Mouse (Mus musculus): ENCODE results near the gene Ppp6r3. TPM values are rescaled to one million over a fixed set of nuclear protein-coding genes. Genes with fewer than 3 reads are reported as not detected.
"Not testable (repeated sequence)": the region's sequence is repeated elsewhere in the genome, so short reads cannot be mapped to it uniquely, and the experiment has no call there.

The Ppp6r3 gene
- polyA plus RNA-seq, 1 experiment from 2014 or later = 75.5 TPM

DNA sequence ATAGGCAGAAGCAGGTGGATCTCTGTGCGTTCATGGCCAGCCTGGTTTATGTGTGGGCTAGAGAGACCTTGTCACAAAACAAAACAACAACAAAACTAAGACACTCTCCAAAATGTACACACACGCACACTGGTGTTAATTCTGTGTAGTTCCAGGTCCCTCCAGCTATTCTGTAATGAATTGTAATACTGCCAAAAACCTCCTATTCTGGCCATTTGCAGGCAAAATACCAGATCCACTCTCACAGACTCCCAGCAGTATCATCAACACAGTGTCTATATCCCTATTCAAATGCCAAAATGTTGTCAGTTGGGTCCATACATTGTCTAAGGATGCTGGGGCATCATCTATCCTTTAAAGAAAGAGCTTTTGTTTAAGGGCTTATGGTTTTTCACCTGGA lies 30.6 kb downstream of the Ppp6r3 start:
- ATAC-seq (ENCODE audit: insufficient number of reproducible peaks, insufficient read depth, low FRiP score, low TSS enrichment, low read depth) = no peak
- Histone ChIP-seq H3K4me2 (no peak overlapping the region), H3K27me3 (no peaks in the 10 kb centered on the region), H3K9me3 (no peaks in the 10 kb centered on the region), H3K4me3 (replicated peaks) (no peak overlapping the region), H3K36me3 (peaks cover 30% of the 10 kb centered on the region), H3K4me1 (replicated peaks) (no peaks in the 10 kb centered on the region), H3K27ac (no peak overlapping the region), H3K9ac (replicated peaks) (no peak overlapping the region)
- WGBS = 91% methylated on average over 2 of the region's 2 CpGs

- H3K9ac ChIP-seq (replicated peaks) = no peak overlapping the region
- H3K27ac ChIP-seq = no peak overlapping the region
- no peaks in the 10 kb centered on the region for H3K27me3 ChIP-seq
- no peaks in the 10 kb centered on the region for H3K9me3 ChIP-seq
- WGBS = 97% methylated on average over 4 of the region's 4 CpGs
- ATAC-seq (ENCODE audit: insufficient number of reproducible peaks, insufficient read depth, low FRiP score, low TSS enrichment, low read depth) = no peak
- peaks cover 41% of the 10 kb centered on the region for H3K36me3 ChIP-seq
- no peaks in the 10 kb centered on the region for H3K4me1 ChIP-seq (replicated peaks)
- no peak overlapping the region for H3K4me2 ChIP-seq
- H3K4me3 ChIP-seq (replicated peaks) = no peak overlapping the region
These were observed 33.0 kb downstream of the Ppp6r3 start for GRCm38 (mm10) chr19:3542591-3542990.

GRCm38 (mm10) chr19:3540997-3541396 lies 34.6 kb downstream of the Ppp6r3 start:
- Histone ChIP-seq H3K4me2 (no peak overlapping the region), H3K4me3 (replicated peaks) (no peak overlapping the region), H3K9me3 (no peaks in the 10 kb centered on the region), H3K9ac (replicated peaks) (no peak overlapping the region), H3K27me3 (no peaks in the 10 kb centered on the region), H3K27ac (no peak overlapping the region), H3K4me1 (replicated peaks) (no peaks in the 10 kb centered on the region), H3K36me3 (peaks cover 36% of the 10 kb centered on the region)
- WGBS = 96% methylated on average over 5 of the region's 5 CpGs
- ATAC-seq (ENCODE audit: insufficient number of reproducible peaks, insufficient read depth, low FRiP score, low TSS enrichment, low read depth) = no peak

DNA sequence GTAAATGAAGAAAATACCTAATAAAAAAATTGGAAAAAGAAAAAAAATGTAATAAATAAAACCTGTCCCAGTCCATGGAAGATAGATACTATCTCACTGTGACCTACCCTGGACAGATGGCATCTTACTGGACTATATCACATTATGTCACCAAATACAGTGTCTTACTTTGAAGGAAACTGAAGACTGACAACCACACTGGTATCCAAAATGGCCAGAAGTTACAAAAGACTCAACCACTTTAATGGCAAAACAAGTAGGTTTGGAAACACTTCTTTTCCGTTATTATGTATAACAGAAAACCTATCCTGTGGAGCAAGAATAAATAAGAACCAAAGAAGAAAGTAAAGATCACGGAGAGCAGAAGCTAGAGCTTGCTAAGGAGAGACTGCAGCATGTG lies 35.3 kb downstream of the Ppp6r3 start:
- 93% methylated on average over 2 of the region's 2 CpGs for WGBS
- Histone ChIP-seq H3K27ac (no peak overlapping the region), H3K4me1 (replicated peaks) (no peaks in the 10 kb centered on the region), H3K27me3 (no peaks in the 10 kb centered on the region), H3K4me2 (no peak overlapping the region), H3K4me3 (replicated peaks) (no peak overlapping the region), H3K9ac (replicated peaks) (no peak overlapping the region), H3K9me3 (no peaks in the 10 kb centered on the region), H3K36me3 (peaks cover 36% of the 10 kb centered on the region)
- no peak for ATAC-seq (ENCODE audit: insufficient number of reproducible peaks, insufficient read depth, low FRiP score, low TSS enrichment, low read depth)

GRCm38 (mm10) chr19:3539456-3539855 lies 36.1 kb downstream of the Ppp6r3 start:
- WGBS = 88% methylated on average over 5 of the region's 5 CpGs
- peaks cover 36% of the 10 kb centered on the region for H3K36me3 ChIP-seq

DNA sequence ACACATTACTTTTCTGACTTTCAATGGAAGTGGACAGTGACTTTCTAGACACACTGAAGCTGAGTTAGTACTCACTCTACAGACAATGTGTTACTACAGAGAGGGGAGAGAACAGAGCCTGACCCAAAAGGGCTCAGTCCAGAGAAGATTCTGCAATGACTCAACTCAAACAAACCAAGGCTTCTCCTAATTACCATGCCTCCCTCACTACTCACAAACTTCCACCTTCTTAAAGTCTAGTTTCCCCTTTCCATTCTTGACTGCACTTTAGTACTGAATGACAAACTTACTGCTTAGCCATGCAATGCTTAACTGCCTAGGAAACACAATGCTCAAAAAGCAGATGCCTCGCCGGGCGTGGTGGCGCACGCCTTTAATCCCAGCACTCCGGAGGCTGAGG lies 37.9 kb downstream of the Ppp6r3 start:
- Histone ChIP-seq H3K9ac (replicated peaks) (no peak overlapping the region), H3K36me3 (peaks cover 25% of the 10 kb centered on the region), H3K4me2 (no peak overlapping the region), H3K27me3 (no peaks in the 10 kb centered on the region), H3K27ac (no peak overlapping the region), H3K4me3 (replicated peaks) (no peak overlapping the region), H3K4me1 (replicated peaks) (no peaks in the 10 kb centered on the region), H3K9me3 (no peaks in the 10 kb centered on the region)
- WGBS = over 99% methylated on average over 6 of the region's 6 CpGs
- no peak for ATAC-seq (ENCODE audit: insufficient number of reproducible peaks, insufficient read depth, low FRiP score, low TSS enrichment, low read depth)

More at GRCm38 (mm10) chr19:3539456-3539855, 36.1 kb downstream of the Ppp6r3 start:
- Histone ChIP-seq H3K27ac (no peak overlapping the region), H3K27me3 (no peaks in the 10 kb centered on the region), H3K4me2 (no peak overlapping the region), H3K4me1 (replicated peaks) (no peaks in the 10 kb centered on the region), H3K9me3 (no peaks in the 10 kb centered on the region), H3K9ac (replicated peaks) (no peak overlapping the region), H3K4me3 (replicated peaks) (no peak overlapping the region)
- ATAC-seq (ENCODE audit: insufficient number of reproducible peaks, insufficient read depth, low FRiP score, low TSS enrichment, low read depth) = no peak

GRCm38 (mm10) chr19:3534945-3535344 lies 40.6 kb downstream of the Ppp6r3 start:
- Histone ChIP-seq H3K36me3 (peaks cover 17% of the 10 kb centered on the region; the same call in 1 of the 2 replicates), H3K4me2 (no peak overlapping the region)

GRCm38 (mm10) chr19:3533266-3533966 lies 42.1 kb downstream of the Ppp6r3 start:
- H3K4me3 ChIP-seq (replicated peaks); H3K9me3 ChIP-seq; H3K9ac ChIP-seq (replicated peaks); H3K4me1 ChIP-seq (replicated peaks); H3K27ac ChIP-seq; H3K4me2 ChIP-seq; ATAC-seq (ENCODE audit: insufficient number of reproducible peaks, insufficient read depth, low FRiP score, low TSS enrichment, low read depth); H3K36me3 ChIP-seq; H3K27me3 ChIP-seq: not testable (repeated sequence)
- 85% methylated on average over 12 of the region's 12 CpGs for WGBS

More at GRCm38 (mm10) chr19:3534945-3535344, 40.6 kb downstream of the Ppp6r3 start:
- Histone ChIP-seq H3K9me3 (no peaks in the 10 kb centered on the region), H3K27ac (no peak overlapping the region), H3K4me3 (replicated peaks) (no peak overlapping the region), H3K27me3 (no peaks in the 10 kb centered on the region), H3K4me1 (replicated peaks) (no peaks in the 10 kb centered on the region), H3K9ac (replicated peaks) (no peak overlapping the region)
- ATAC-seq (ENCODE audit: insufficient number of reproducible peaks, insufficient read depth, low FRiP score, low TSS enrichment, low read depth) = no peak
- WGBS = 86% methylated on average over 3 of the region's 3 CpGs

- H3K36me3 ChIP-seq = peaks cover 4% of the 10 kb centered on the region; the same call in 1 of the 2 replicates
- H3K9ac ChIP-seq (replicated peaks) = no peak overlapping the region
- no peak overlapping the region for H3K4me2 ChIP-seq
- H3K4me3 ChIP-seq (replicated peaks) = no peak overlapping the region
- no peaks in the 10 kb centered on the region for H3K9me3 ChIP-seq
- no peaks in the 10 kb centered on the region for H3K27me3 ChIP-seq
- no peak for ATAC-seq (ENCODE audit: insufficient number of reproducible peaks, insufficient read depth, low FRiP score, low TSS enrichment, low read depth)
- no peak overlapping the region for H3K27ac ChIP-seq
- H3K4me1 ChIP-seq (replicated peaks) = no peaks in the 10 kb centered on the region
- WGBS = 94% methylated on average over 14 of the region's 14 CpGs
These were observed 42.8 kb downstream of the Ppp6r3 start for GRCm38 (mm10) chr19:3532717-3533260.

GRCm38 (mm10) chr19:3529781-3530180 lies 45.8 kb downstream of the Ppp6r3 start:
- ATAC-seq (ENCODE audit: insufficient number of reproducible peaks, insufficient read depth, low FRiP score, low TSS enrichment, low read depth) = no peak
- Histone ChIP-seq H3K9ac (replicated peaks) (no peak overlapping the region), H3K4me3 (replicated peaks) (no peak overlapping the region), H3K27ac (no peak overlapping the region), H3K36me3 (peaks cover 25% of the 10 kb centered on the region), H3K4me2 (no peak overlapping the region), H3K9me3 (no peaks in the 10 kb centered on the region), H3K4me1 (replicated peaks) (no peaks in the 10 kb centered on the region), H3K27me3 (no peaks in the 10 kb centered on the region)
- WGBS = 87% methylated on average over 3 of the region's 3 CpGs

DNA sequence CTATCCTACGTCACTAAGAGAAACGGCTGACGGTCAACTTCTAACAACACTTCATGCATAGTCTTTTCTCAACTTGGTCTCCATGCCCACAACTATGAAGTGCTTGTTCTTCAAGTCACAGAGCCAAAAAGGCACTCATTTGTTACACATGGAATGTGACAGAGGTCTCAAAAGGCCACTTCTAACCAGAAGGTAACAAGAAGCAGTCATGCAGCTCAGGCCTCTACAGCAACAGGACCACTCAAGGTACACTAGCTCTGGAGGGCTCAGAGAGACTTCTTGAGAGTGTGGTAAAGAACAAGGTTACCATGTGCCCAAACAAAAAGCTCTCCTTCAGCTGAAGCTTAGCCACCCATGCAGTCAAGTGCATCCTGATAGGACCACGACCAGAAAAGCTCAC lies 46.9 kb downstream of the Ppp6r3 start:
- Histone ChIP-seq H3K27ac (no peak overlapping the region), H3K4me3 (replicated peaks) (no peak overlapping the region), H3K4me1 (replicated peaks) (no peaks in the 10 kb centered on the region), H3K9me3 (no peaks in the 10 kb centered on the region), H3K36me3 (peaks cover 35% of the 10 kb centered on the region), H3K4me2 (no peak overlapping the region), H3K27me3 (no peaks in the 10 kb centered on the region), H3K9ac (replicated peaks) (no peak overlapping the region)
- 88% methylated on average over 4 of the region's 4 CpGs for WGBS
- no peak for ATAC-seq (ENCODE audit: insufficient number of reproducible peaks, insufficient read depth, low FRiP score, low TSS enrichment, low read depth)

- 98% methylated on average over 4 of the region's 4 CpGs for WGBS
- no peak overlapping the region for H3K9ac ChIP-seq (replicated peaks)
- H3K27me3 ChIP-seq = no peaks in the 10 kb centered on the region
- H3K4me3 ChIP-seq (replicated peaks) = no peak overlapping the region
- H3K36me3 ChIP-seq = peaks cover 42% of the 10 kb centered on the region
- no peak overlapping the region for H3K4me2 ChIP-seq
- H3K9me3 ChIP-seq = no peaks in the 10 kb centered on the region
- no peaks in the 10 kb centered on the region for H3K4me1 ChIP-seq (replicated peaks)
- H3K27ac ChIP-seq = no peak overlapping the region
- ATAC-seq (ENCODE audit: insufficient number of reproducible peaks, insufficient read depth, low FRiP score, low TSS enrichment, low read depth) = no peak
These were observed 48.0 kb downstream of the Ppp6r3 start for GRCm38 (mm10) chr19:3527531-3527930.
